Mouse (Mus musculus): Measurements from ENCODE around the gene Rxfp2.

Rxfp2 gene

GRCm38 (mm10) chr5:150018656-150019055, at the start of gene Rxfp2:
Gene Rxfp2, plus strand, starts transcription at chr5:150018675.
- no peak for DNase-seq

GRCm38 (mm10) chr5:149970261-149970660, 48.2 kb upstream of the Rxfp2 start:
- DNase-seq, result no peak

- no peak for DNase-seq
Observed at GRCm38 (mm10) chr5:149977027-149977426, 41.4 kb upstream of the Rxfp2 start.

- DNase-seq, result no peak
Observed at GRCm38 (mm10) chr5:149983621-149984020, 34.9 kb upstream of the Rxfp2 start.

- DNase-seq, result no peak
Observed at GRCm38 (mm10) chr5:149994578-149994977, 23.9 kb upstream of the Rxfp2 start.

GRCm38 (mm10) chr5:149996614-149997013, 21.9 kb upstream of the Rxfp2 start:
- no peak for DNase-seq

GRCm38 (mm10) chr5:149997321-149998034, 21.0 kb upstream of the Rxfp2 start:
- DNase-seq, result no peak

GRCm38 (mm10) chr5:149998311-149998710, 20.2 kb upstream of the Rxfp2 start:
- DNase-seq, result no peak

- no peak for DNase-seq
Observed at GRCm38 (mm10) chr5:150005355-150005754, 13.1 kb upstream of the Rxfp2 start.

- DNase-seq, result no peak
Observed at GRCm38 (mm10) chr5:150016861-150017260, 1.6 kb upstream of the Rxfp2 start.

GRCm38 (mm10) chr5:150017672-150018071, 803 bp upstream of the Rxfp2 start:
- no peak for DNase-seq

GRCm38 (mm10) chr5:150020851-150021250, 2.4 kb downstream of the Rxfp2 start:
- peak; percentile 32 to 55 for DNase-seq

- DNase-seq, result no peak
Observed at GRCm38 (mm10) chr5:150021805-150022204, 3.3 kb downstream of the Rxfp2 start.

GRCm38 (mm10) chr5:150022556-150022955, 4.1 kb downstream of the Rxfp2 start:
- no peak for DNase-seq

GRCm38 (mm10) chr5:150023476-150023875, 5.0 kb downstream of the Rxfp2 start:
- no peak for DNase-seq

- no peak for DNase-seq
Observed at GRCm38 (mm10) chr5:150024188-150024587, 5.7 kb downstream of the Rxfp2 start.

GRCm38 (mm10) chr5:150024901-150025300, 6.4 kb downstream of the Rxfp2 start:
- no peak for DNase-seq

GRCm38 (mm10) chr5:150025326-150025725, 6.9 kb downstream of the Rxfp2 start:
- no peak for DNase-seq

- no peak for DNase-seq
Observed at GRCm38 (mm10) chr5:150026509-150027087, 8.1 kb downstream of the Rxfp2 start.

GRCm38 (mm10) chr5:150031201-150031600, 12.7 kb downstream of the Rxfp2 start:
- no peak for DNase-seq

GRCm38 (mm10) chr5:150031634-150032033, 13.2 kb downstream of the Rxfp2 start:
- no peak for DNase-seq

GRCm38 (mm10) chr5:150032075-150032492, 13.6 kb downstream of the Rxfp2 start:
- no peak for DNase-seq

- DNase-seq, result no peak
Observed at GRCm38 (mm10) chr5:150036286-150036685, 17.8 kb downstream of the Rxfp2 start.

- DNase-seq, result no peak
Observed at GRCm38 (mm10) chr5:150036918-150037317, 18.4 kb downstream of the Rxfp2 start.

GRCm38 (mm10) chr5:150044533-150044932, 26.1 kb downstream of the Rxfp2 start:
- DNase-seq, result no peak
